Mouse (Mus musculus) embryonic fibroblast, embryonic 13.5 days (primary cell): ENCODE results near the gene Epsti1.

ENCODE experiments used
- CTCF ChIP-seq: IDR thresholded peaks from 2 replicates; pipeline ENCODE4 v1.5.1; 2011; ENCODE audit warnings: mild to moderate bottlenecking, control low read depth, low read length, moderate library complexity, borderline replicate concordance; ENCODE audit not compliant: insufficient read depth
- POLR2A ChIP-seq: IDR thresholded peaks from 2 replicates; pipeline ENCODE4 v1.6.1; 2011; ENCODE audit warnings: low read depth, mild to moderate bottlenecking, control low read depth, low read length, moderate library complexity

DNA sequence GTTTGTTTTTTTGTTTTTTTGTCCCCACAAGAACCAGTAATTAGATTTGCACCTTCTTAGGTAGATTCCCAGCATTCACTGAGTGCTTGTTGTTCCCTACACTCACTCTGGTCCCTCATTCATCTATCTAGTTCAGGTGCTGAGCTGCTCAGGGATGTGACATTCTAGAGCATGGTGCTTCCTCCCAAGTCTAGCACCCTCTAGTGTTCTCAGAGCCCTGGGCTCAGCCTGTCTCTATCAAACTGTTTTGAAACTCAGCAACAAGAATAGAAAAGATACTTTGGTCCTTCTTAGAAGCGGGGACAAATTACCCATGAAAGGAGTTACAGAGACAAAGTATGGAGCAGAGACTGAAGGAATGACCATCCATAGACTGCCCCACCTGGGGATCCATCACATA, 37.1 kb downstream of the Epsti1 start:
- TF ChIP-seq POLR2A (no peak), CTCF (no peak)
